Mouse (Mus musculus) spleen, embryonic (tissue): Measurements from ENCODE around the gene B4gat1.
"Not testable (repeated sequence)": the region's sequence is repeated elsewhere in the genome, so short reads cannot be mapped to it uniquely, and the experiment has no call there.

Experiments
- CTCF ChIA-PET: fragments of 350-600 bp; sonication (Branson Sonifier 250); formaldehyde crosslinking; loops from one replicate; lab custom pipeline; 2022; lab: Charles Lee

The B4gat1 gene

GRCm38 (mm10) chr19:5079279-5079678 lies 40.7 kb downstream of the B4gat1 start:
- CTCF ChIA-PET = interaction anchor here (0.7 to 0.9 kb wide), 2 partner anchors 59 to 62 kb away, joined by 4 to 6 read pairs; no protein-coding TSS in a partner anchor

GRCm38 (mm10) chr19:5082005-5082404 lies 43.4 kb downstream of the B4gat1 start:
- CTCF ChIA-PET = interaction anchor here (0.5 kb wide), 2 partner anchors 487 to 602 kb away, joined by 3 to 4 read pairs; no protein-coding TSS in a partner anchor

GRCm38 (mm10) chr19:5082596-5082995 lies 44.0 kb downstream of the B4gat1 start:
- CTCF ChIA-PET = interaction anchor here (0.5 kb wide), 1 partner anchor 602 kb away, joined by 4 read pairs; no protein-coding TSS in a partner anchor

GRCm38 (mm10) chr19:5083961-5084833 lies 45.6 kb downstream of the B4gat1 start:
- CTCF ChIA-PET = interaction anchor here (0.5 kb wide), 1 partner anchor 106 kb away, joined by 16 read pairs; no protein-coding TSS in a partner anchor

GRCm38 (mm10) chr19:5084834-5085144 lies 46.2 kb downstream of the B4gat1 start:
- CTCF ChIA-PET = no interaction called here

GRCm38 (mm10) chr19:5085145-5085863 lies 46.7 kb downstream of the B4gat1 start, which contains the start of gene Tmem151a:
Tmem151a (minus strand) TSS chr19:5085531.
- CTCF ChIA-PET = no interaction called here

- CTCF ChIA-PET = not testable (repeated sequence)
Measured at GRCm38 (mm10) chr19:5086533-5086932, 47.9 kb downstream of the B4gat1 start.

- CTCF ChIA-PET = no interaction called here
Measured at GRCm38 (mm10) chr19:5087884-5088728, 49.5 kb downstream of the B4gat1 start, which contains the start of gene Yif1a. Yif1a (plus strand) TSS chr19:5088538.

- CTCF ChIA-PET = interaction anchor here (0.5 to 0.9 kb wide), 3 partner anchors 13 to 1751 kb away, joined by 3 to 7 read pairs (median 4); no protein-coding TSS in a partner anchor
Measured at GRCm38 (mm10) chr19:5089324-5089723, 50.7 kb downstream of the B4gat1 start.
